Mouse (Mus musculus): ENCODE measurements at regions not wholly inside any gene's neighbourhood (a gene's known extent, or its start where the extent isn't known, plus 50 kb on each side); places are given as distances from the start of the nearest gene placed in this dataset.

DNA sequence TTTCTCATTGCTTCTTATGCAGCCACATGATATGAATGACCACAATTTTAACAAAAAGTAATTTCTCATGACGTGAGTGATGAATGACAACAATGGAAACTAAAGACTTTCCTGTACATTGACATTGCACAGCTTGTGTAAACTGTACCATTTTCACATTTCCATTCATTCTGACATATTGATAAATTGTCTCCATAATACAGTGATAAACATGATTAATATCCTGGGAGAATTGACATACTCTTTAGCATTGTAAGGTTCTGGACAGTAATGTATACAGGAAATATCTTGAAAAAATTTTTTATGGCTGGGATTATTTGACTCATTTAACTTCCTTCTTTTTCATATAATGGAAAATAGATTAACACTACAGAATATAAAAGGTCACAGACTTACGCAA is 380.1 kb downstream of the Slc22a22 start:
- Histone ChIP-seq H3K4me3 (ENCODE audit: low read depth, low read length) (no peak overlapping the region), H3K4me1 (ENCODE audit: insufficient read depth, low read length) (no peaks in the 10 kb centered on the region), H3K27ac (ENCODE audit: low read depth, low read length) (no peak overlapping the region), H3K9me3 (ENCODE audit: low read length) (no peaks in the 10 kb centered on the region), H3K4me2 (ENCODE audit: low read depth, low read length, poor library complexity, severe bottlenecking) (no peak overlapping the region), H3K27me3 (ENCODE audit: insufficient read depth, low read length) (no peaks in the 10 kb centered on the region), H3K9ac (replicated peaks; ENCODE audit: low read length, poor library complexity, severe bottlenecking) (no peak overlapping the region), H3K36me3 (ENCODE audit: insufficient read depth, low read length) (no peaks in the 10 kb centered on the region)
- 85% methylated on average over 2 of the region's 2 CpGs for WGBS
- ATAC-seq (ENCODE audit: low FRiP score) (no peak), DNase-seq (ENCODE audit: low spot score) (no peak)
- no peak for TF ChIP-seq CTCF (IDR thresholded peaks at IDR 0.05)

DNA sequence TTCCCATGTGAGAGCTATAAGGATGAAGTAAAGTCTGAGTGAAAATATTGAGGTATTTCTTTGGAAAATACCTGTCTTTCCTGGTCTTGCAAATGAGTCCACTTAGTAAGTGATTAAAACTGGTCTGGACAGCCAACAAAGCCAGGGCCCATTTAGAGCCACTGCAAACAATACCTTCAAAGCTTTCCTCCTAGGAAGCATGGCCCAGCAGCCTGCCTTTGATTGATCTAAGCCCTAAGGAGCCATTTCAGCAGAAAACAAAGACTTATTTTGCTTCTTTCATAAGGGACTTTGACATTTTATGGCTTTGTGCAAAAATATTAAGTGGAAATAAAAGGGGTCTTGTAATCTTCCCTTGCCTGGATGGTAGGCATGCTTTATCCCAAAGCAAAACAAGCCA is 397.6 kb downstream of the Slc22a22 start:
- Histone ChIP-seq H3K36me3 (ENCODE audit: insufficient read depth, low read length) (no peaks in the 10 kb centered on the region), H3K9ac (replicated peaks; ENCODE audit: low read length, poor library complexity, severe bottlenecking) (no peak overlapping the region), H3K9me3 (ENCODE audit: low read length) (no peaks in the 10 kb centered on the region), H3K4me1 (ENCODE audit: insufficient read depth, low read length) (no peaks in the 10 kb centered on the region), H3K4me2 (ENCODE audit: low read depth, low read length, poor library complexity, severe bottlenecking) (no peak overlapping the region), H3K4me3 (ENCODE audit: low read depth, low read length) (no peak overlapping the region), H3K27ac (ENCODE audit: low read depth, low read length) (no peak overlapping the region), H3K27me3 (ENCODE audit: insufficient read depth, low read length) (no peaks in the 10 kb centered on the region)
- ATAC-seq (ENCODE audit: low FRiP score) = no peak
- TF ChIP-seq CTCF (IDR thresholded peaks at IDR 0.05) = no peak
- no peak for DNase-seq (ENCODE audit: low spot score)

DNA sequence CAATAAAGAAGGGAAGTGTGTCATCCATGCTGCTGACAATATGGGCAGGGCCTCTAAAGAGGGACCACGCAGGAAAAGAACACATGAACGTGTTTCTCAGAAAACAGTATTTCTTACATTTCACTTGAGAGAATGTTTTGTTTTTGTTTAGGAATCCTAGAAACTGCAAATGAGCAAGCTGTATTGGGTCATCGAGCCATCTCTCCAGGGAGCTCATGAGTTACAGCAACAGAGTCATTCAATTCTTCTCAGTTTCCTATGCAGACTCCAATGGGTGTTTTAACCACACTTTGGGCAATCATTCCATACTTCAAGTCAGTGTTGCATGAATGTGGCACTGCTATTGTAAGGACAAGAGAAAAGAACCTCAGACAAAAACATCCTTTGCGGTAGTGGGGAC is 403.6 kb downstream of the Slc22a22 start:
- TF ChIP-seq CTCF (IDR thresholded peaks at IDR 0.05) = no peak
- DNase-seq (ENCODE audit: low spot score) = no peak
- Histone ChIP-seq H3K27ac (ENCODE audit: low read depth, low read length) (no peak overlapping the region), H3K4me2 (ENCODE audit: low read depth, low read length, poor library complexity, severe bottlenecking) (no peak overlapping the region), H3K36me3 (ENCODE audit: insufficient read depth, low read length) (no peaks in the 10 kb centered on the region), H3K4me1 (ENCODE audit: insufficient read depth, low read length) (no peaks in the 10 kb centered on the region), H3K9ac (replicated peaks; ENCODE audit: low read length, poor library complexity, severe bottlenecking) (no peak overlapping the region), H3K9me3 (ENCODE audit: low read length) (no peaks in the 10 kb centered on the region), H3K4me3 (ENCODE audit: low read depth, low read length) (no peak overlapping the region), H3K27me3 (ENCODE audit: insufficient read depth, low read length) (no peaks in the 10 kb centered on the region)
- WGBS = 86% methylated on average over 4 of the region's 4 CpGs
- ATAC-seq (ENCODE audit: low FRiP score) = no peak

DNA sequence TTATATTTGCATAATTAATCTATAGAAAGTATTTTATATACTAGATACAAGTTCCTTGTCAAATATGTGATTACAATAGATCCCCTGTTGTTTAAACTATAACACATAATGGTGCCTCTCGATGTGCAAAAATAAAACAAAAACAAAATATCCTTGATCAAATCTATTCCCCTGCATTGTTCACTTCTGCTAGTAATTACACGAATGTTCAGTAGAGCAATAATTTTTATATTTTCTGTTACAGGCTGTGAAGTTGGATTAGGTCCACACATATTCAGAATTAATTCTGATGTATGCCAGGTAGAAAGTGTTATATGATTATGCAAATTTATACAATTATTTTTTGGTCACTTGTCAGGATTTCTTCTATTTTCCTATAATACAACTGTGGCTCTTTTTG is 415.9 kb downstream of the Slc22a22 start:
- Histone ChIP-seq H3K27ac (ENCODE audit: low read depth, low read length) (no peak overlapping the region), H3K4me1 (ENCODE audit: insufficient read depth, low read length) (no peaks in the 10 kb centered on the region), H3K9me3 (ENCODE audit: low read length) (no peaks in the 10 kb centered on the region), H3K36me3 (ENCODE audit: insufficient read depth, low read length) (no peaks in the 10 kb centered on the region), H3K9ac (replicated peaks; ENCODE audit: low read length, poor library complexity, severe bottlenecking) (no peak overlapping the region), H3K4me2 (ENCODE audit: low read depth, low read length, poor library complexity, severe bottlenecking) (no peak overlapping the region), H3K4me3 (ENCODE audit: low read depth, low read length) (no peak overlapping the region), H3K27me3 (ENCODE audit: insufficient read depth, low read length) (no peaks in the 10 kb centered on the region)
- 83% methylated on average over 2 of the region's 2 CpGs for WGBS
- no peak for TF ChIP-seq CTCF (IDR thresholded peaks at IDR 0.05)
- DNase-seq (ENCODE audit: low spot score) (no peak), ATAC-seq (ENCODE audit: low FRiP score) (no peak)

DNA sequence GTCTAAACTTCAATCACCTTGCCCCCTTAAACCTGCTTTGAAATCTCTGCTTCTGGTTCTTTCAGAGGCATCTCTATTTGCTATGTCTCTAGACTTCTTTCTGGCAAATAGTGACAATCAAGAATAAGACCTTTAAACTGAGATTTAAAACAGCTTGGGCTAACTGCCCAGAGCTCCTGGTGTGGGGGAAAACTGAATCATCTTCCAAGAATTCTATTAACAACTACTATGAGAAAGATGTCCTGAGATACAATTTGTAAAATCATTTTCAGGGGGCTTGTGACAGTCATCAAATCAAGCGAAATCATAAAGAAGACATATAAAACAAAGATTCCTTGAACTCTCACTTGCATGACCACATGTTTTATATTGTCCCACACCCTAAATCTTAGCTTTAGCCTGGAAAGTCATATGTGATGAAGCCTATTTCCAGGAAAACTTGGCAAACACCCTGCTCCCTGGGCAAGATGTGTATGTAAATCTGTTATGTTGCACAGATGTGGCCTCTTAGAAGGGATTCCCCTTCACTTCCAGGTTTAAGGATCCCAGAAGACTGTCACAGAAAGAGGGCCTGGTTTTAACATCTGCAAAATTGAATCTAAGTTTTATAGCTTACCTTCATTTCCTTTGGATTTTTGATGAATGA is 417.8 kb downstream of the Slc22a22 start:
- no peak for TF ChIP-seq CTCF (IDR thresholded peaks at IDR 0.05)
- DNase-seq (ENCODE audit: low spot score) = no peak
- no peak overlapping the region for H3K4me3 ChIP-seq (ENCODE audit: low read depth, low read length)
- H3K27ac ChIP-seq (ENCODE audit: low read depth, low read length) = no peak overlapping the region
- WGBS = 94% methylated on average over 1 of the region's 1 CpGs
- no peak overlapping the region for H3K9ac ChIP-seq (replicated peaks; ENCODE audit: low read length, poor library complexity, severe bottlenecking)
- H3K4me1 ChIP-seq (ENCODE audit: insufficient read depth, low read length) = no peaks in the 10 kb centered on the region
- no peak for ATAC-seq (ENCODE audit: low FRiP score)
- no peaks in the 10 kb centered on the region for H3K36me3 ChIP-seq (ENCODE audit: insufficient read depth, low read length)
- H3K27me3 ChIP-seq (ENCODE audit: insufficient read depth, low read length) = no peaks in the 10 kb centered on the region
- H3K4me2 ChIP-seq (ENCODE audit: low read depth, low read length, poor library complexity, severe bottlenecking) = no peak overlapping the region
- H3K9me3 ChIP-seq (ENCODE audit: low read length) = no peaks in the 10 kb centered on the region

DNA sequence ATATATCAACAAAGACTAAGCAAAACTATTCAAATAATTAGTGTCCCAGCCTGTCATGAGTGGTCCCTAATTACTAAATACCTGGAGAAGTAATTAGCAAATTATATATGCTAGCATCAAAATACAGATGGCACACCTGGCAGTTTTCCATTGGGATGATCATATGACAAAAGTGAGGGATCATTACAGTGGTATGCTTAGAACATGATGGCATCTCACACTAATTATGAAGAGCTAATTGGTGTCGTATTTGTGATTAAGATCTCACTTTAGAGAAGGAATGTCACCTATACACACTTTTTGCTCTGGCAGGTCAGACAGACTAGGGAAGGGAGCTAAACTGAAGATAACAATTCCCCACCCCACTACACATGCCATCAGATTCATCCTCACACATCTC is 425.1 kb downstream of the Slc22a22 start:
- Histone ChIP-seq H3K9ac (replicated peaks; ENCODE audit: low read length, poor library complexity, severe bottlenecking) (no peak overlapping the region), H3K27ac (ENCODE audit: low read depth, low read length) (no peak overlapping the region), H3K4me1 (ENCODE audit: insufficient read depth, low read length) (no peaks in the 10 kb centered on the region), H3K4me3 (ENCODE audit: low read depth, low read length) (no peak overlapping the region), H3K9me3 (ENCODE audit: low read length) (no peaks in the 10 kb centered on the region), H3K27me3 (ENCODE audit: insufficient read depth, low read length) (no peaks in the 10 kb centered on the region), H3K4me2 (ENCODE audit: low read depth, low read length, poor library complexity, severe bottlenecking) (no peak overlapping the region), H3K36me3 (ENCODE audit: insufficient read depth, low read length) (no peaks in the 10 kb centered on the region)
- WGBS = 83% methylated on average over 1 of the region's 1 CpGs
- ATAC-seq (ENCODE audit: low FRiP score) (no peak), DNase-seq (ENCODE audit: low spot score) (no peak)
- no peak for TF ChIP-seq CTCF (IDR thresholded peaks at IDR 0.05)

Measured in midbrain, postnatal 0 days (tissue).